Mouse (Mus musculus) intestine, embryonic 16.5 days (tissue): Measurements from ENCODE around the gene Rxfp3. TPM values are rescaled to one million over a fixed set of nuclear protein-coding genes. Genes with fewer than 3 reads are reported as not detected.
A peak's percentile ranks its signal among the peaks of the same experiment; 100 is the strongest.

Experiments
- ATAC-seq: fragments of 200-750 bp; cut with Nextera tagmentation; 2 replicates; pipeline ENCODE4 v1.8.0; 2017; ENCODE audit warnings: moderate TSS enrichment, moderate library complexity
- H3K27ac ChIP-seq: fragments of 300-500 bp; sonication (generic); 2 replicates; pipeline ENCODE4 v1.5.1; 2014; ENCODE audit warnings: mild to moderate bottlenecking, low read length
- H3K27me3 ChIP-seq: fragments of 300-500 bp; sonication (generic); replicated peaks from 2 replicates; pipeline ENCODE4 v1.6.1; 2014; ENCODE audit warnings: low read length, control low read depth, mixed read lengths; ENCODE audit not compliant: control insufficient read depth, insufficient read depth
- H3K36me3 ChIP-seq: fragments of 300-500 bp; sonication (generic); 2 replicates; pipeline ENCODE4 v1.6.1; 2014; ENCODE audit warnings: low read length, control low read depth; ENCODE audit not compliant: control insufficient read depth, insufficient read depth
- H3K4me1 ChIP-seq: fragments of 300-500 bp; sonication (generic); 2 replicates; pipeline ENCODE4 v1.6.1; 2014; ENCODE audit warnings: low read length, control low read depth, mixed read lengths; ENCODE audit not compliant: control insufficient read depth, insufficient read depth
- H3K4me2 ChIP-seq: fragments of 300-500 bp; sonication (generic); 2 replicates; pipeline ENCODE4 v1.6.1; 2014; ENCODE audit warnings: low read depth, low read length, control low read depth
- H3K4me3 ChIP-seq: fragments of 300-500 bp; sonication (generic); 2 replicates; pipeline ENCODE4 v1.5.1; 2014; ENCODE audit warnings: mild to moderate bottlenecking, low read length
- H3K9ac ChIP-seq: fragments of 300-500 bp; sonication (generic); 2 replicates; pipeline ENCODE4 v1.6.1; 2014; ENCODE audit warnings: low read depth, low read length
- H3K9me3 ChIP-seq: fragments of 300-500 bp; sonication (generic); 2 replicates; pipeline ENCODE4 v1.6.1; 2016; ENCODE audit warnings: low read length, control low read depth; ENCODE audit not compliant: control insufficient read depth
- WGBS: fragments of 180-500 bp; shearing (Covaris S2); extraction: QIAGEN DNeasy Blood & Tissue Kit; methylation state at CpG from one replicate; pipeline ENCODE4 v1.1.7; 2014; 5-methylcytosine and 5-hydroxymethylcytosine counted together
- polyA plus RNA-seq: library from polyadenylated mRNA; unstranded; fragments of >200 nt; fragmentation: Nextera tagmentation; extraction: Ambion mirVana; gene quantifications from 2 replicates; pipeline ENCODE4 v1.2.1, GENCODE M21; 2015

Rxfp3 gene
- polyA plus RNA-seq, 1 experiment from 2014 or later = not detected

DNA sequence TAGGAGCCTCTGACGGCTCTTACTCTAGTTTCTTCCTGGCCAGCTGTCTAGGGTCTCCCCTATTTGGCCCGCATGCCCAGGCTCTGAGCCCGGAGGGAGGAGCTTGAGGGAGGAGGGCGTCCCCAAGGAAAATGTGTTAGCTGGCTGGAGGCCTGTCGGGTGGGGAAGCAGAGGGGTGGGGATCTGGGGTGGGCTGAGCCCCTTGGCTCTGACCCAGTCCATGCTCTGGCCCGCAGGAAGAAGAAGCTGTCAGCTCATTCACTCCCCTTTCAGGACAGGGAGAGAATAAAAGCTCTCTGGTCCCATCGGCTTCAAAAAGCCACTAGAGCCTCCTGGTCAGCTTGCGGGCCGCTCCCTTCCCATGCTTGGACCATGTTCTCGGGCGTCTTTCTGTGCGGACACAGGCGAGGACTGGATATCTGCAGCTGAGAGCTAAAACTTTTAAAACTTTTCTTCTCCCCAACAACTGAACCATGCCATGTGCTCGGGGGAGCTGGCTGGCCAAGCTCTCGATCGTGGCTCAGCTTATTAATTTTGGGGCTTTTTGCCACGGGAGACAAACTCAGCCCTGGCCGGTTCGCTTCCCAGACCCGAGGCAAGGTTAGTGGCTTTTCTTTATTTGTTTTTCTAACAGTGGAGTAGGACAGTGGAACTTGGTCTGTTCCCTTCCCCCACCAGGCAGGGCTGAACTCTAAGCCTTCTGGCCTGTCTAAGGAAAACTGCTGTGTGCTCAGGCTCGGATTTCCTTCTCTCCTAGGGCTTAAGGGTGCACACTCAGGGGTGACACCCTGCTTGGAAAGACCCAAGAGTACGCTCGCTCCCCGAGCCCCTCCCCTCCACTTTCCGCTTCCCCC, 27.0 kb upstream of the Rxfp3 start, which contains the start of gene Adamts12:
Adamts12 (plus strand) TSS at position 233 of the 854 bp plus-strand sequence.
- no peaks in the 10 kb centered on the region for H3K36me3 ChIP-seq

GRCm38 (mm10) chr15:11064160-11064557, 26.4 kb upstream of the Rxfp3 start:
- Histone ChIP-seq H3K27me3 (no peaks in the 10 kb centered on the region), H3K4me3 (no peak overlapping the region)
- ATAC-seq = no peak

More for the DNA sequence above, 27.0 kb upstream of the Rxfp3 start, which contains the start of gene Adamts12:
- 3% methylated on average over 25 of the region's 25 CpGs for WGBS
- Histone ChIP-seq H3K4me3 (peak within 1 kb of the TSS; percentile 50), H3K4me1 (peaks cover 10% of the 10 kb centered on the region; the same call in 1 of the 2 replicates), H3K4me2 (peak within 1 kb of the TSS; percentile 75), H3K27me3 (no peaks in the 10 kb centered on the region), H3K9ac (peak within 1 kb of the TSS; percentile 69), H3K27ac (peak within 1 kb of the TSS; percentile 93), H3K9me3 (no peaks in the 10 kb centered on the region)
- peak; percentile 94 for ATAC-seq

GRCm38 (mm10) chr15:11062903-11063302, 25.1 kb upstream of the Rxfp3 start:
- no peak for ATAC-seq
- no peaks in the 10 kb centered on the region for H3K27me3 ChIP-seq
- H3K36me3 ChIP-seq = no peaks in the 10 kb centered on the region
- 90% methylated on average over 1 of the region's 1 CpGs for WGBS
- no peak overlapping the region for H3K9ac ChIP-seq
- peaks cover 10% of the 10 kb centered on the region; the same call in 1 of the 2 replicates for H3K4me1 ChIP-seq
- H3K4me3 ChIP-seq = no peak overlapping the region
- H3K9me3 ChIP-seq = no peaks in the 10 kb centered on the region
- no peak overlapping the region for H3K27ac ChIP-seq
- no peak overlapping the region for H3K4me2 ChIP-seq

More at GRCm38 (mm10) chr15:11064160-11064557, 26.4 kb upstream of the Rxfp3 start:
- no peaks in the 10 kb centered on the region for H3K36me3 ChIP-seq
- peak overlapping the region; percentile 93 for H3K27ac ChIP-seq
- H3K4me1 ChIP-seq = peaks cover 10% of the 10 kb centered on the region; the same call in 1 of the 2 replicates
- WGBS = 16% methylated on average over 2 of the region's 2 CpGs
- no peak overlapping the region for H3K4me2 ChIP-seq
- no peaks in the 10 kb centered on the region for H3K9me3 ChIP-seq
- H3K9ac ChIP-seq = no peak overlapping the region

GRCm38 (mm10) chr15:11054440-11055080, 16.8 kb upstream of the Rxfp3 start:
- H3K4me3 ChIP-seq = no peak overlapping the region
- no peaks in the 10 kb centered on the region for H3K4me1 ChIP-seq
- ATAC-seq = no peak
- WGBS = 67% methylated on average over 7 of the region's 7 CpGs
- no peak overlapping the region for H3K4me2 ChIP-seq
- H3K27ac ChIP-seq = no peak overlapping the region
- no peak overlapping the region for H3K9ac ChIP-seq
- no peaks in the 10 kb centered on the region for H3K27me3 ChIP-seq
- no peaks in the 10 kb centered on the region for H3K36me3 ChIP-seq
- H3K9me3 ChIP-seq = no peaks in the 10 kb centered on the region

DNA sequence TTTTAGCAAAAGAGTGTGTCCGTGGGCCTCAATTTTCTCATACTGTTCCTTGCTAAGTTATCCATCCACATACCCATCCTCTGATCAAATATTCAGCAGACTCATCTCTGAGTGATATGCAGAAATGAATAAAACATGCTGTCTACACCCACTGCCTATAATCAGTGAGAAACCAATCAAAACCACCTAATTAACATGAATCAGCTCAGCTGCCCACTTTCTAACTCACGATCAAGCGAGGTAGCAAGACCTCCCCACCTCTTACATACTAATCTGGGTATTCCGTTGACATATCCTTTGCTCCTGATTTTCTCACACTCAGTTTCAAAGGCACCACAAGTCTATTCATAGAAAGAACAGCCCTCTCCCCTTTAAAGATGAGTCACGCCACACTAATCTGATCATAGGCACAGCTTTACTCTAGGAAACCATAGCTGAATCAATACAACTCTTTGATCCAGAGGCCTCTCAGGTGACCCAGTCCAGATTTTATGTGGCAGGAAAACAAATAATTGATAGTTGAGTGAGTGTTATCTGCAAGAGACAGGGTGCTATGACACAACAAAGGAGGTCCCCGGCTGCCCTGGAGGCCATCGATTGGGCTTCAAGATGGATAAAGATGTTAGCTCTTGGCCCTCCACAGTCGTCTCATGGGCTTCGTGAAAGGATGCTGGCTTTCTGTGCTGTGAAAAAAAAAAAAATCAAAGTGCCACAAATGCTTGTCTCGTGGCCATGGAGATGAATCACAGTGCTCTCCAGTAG, 16.1 kb upstream of the Rxfp3 start:
- 62% methylated on average over 10 of the region's 10 CpGs for WGBS
- ATAC-seq = no peak

DNA sequence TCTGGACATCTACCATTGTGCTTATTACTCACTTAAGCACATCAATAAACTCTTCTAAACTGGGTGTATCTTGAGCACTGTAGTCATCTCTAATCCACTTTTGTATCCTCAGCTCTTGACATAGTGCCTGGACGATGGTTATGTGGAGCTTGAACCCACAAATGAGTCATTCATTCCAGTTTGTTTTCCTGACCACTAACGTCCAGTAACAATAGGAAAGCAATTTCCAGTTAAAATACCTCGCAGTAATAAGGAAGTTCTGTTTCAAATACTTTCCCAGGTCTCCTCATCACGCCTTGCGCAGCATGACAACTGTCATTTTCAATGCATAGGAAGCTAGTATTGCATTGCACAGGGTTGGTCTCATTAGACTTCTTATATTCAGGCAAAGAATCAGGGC, 5.0 kb upstream of the Rxfp3 start:
- Histone ChIP-seq H3K4me1 (no peaks in the 10 kb centered on the region), H3K27me3 (peaks cover 4% of the 10 kb centered on the region; the same call in 1 of the 2 replicates), H3K4me3 (no peak overlapping the region), H3K27ac (no peak overlapping the region), H3K4me2 (no peak overlapping the region), H3K9ac (no peak overlapping the region), H3K9me3 (no peaks in the 10 kb centered on the region), H3K36me3 (no peaks in the 10 kb centered on the region)
- ATAC-seq = no peak
- WGBS = 74% methylated on average over 5 of the region's 5 CpGs

More for the DNA sequence above, 16.1 kb upstream of the Rxfp3 start:
- Histone ChIP-seq H3K27me3 (no peaks in the 10 kb centered on the region), H3K27ac (no peak overlapping the region), H3K4me1 (no peaks in the 10 kb centered on the region), H3K4me3 (no peak overlapping the region), H3K4me2 (no peak overlapping the region), H3K9ac (no peak overlapping the region), H3K36me3 (no peaks in the 10 kb centered on the region), H3K9me3 (no peaks in the 10 kb centered on the region)

GRCm38 (mm10) chr15:11041229-11041628, 3.4 kb upstream of the Rxfp3 start:
- no peak overlapping the region for H3K4me2 ChIP-seq
- ATAC-seq = no peak
- H3K27me3 ChIP-seq = peaks cover 20% of the 10 kb centered on the region
- H3K27ac ChIP-seq = no peak overlapping the region
- H3K36me3 ChIP-seq = no peaks in the 10 kb centered on the region
- no peaks in the 10 kb centered on the region for H3K9me3 ChIP-seq
- WGBS = 85% methylated on average over 2 of the region's 2 CpGs
- no peak overlapping the region for H3K9ac ChIP-seq
- H3K4me3 ChIP-seq = no peak overlapping the region
- peaks cover 14% of the 10 kb centered on the region for H3K4me1 ChIP-seq

DNA sequence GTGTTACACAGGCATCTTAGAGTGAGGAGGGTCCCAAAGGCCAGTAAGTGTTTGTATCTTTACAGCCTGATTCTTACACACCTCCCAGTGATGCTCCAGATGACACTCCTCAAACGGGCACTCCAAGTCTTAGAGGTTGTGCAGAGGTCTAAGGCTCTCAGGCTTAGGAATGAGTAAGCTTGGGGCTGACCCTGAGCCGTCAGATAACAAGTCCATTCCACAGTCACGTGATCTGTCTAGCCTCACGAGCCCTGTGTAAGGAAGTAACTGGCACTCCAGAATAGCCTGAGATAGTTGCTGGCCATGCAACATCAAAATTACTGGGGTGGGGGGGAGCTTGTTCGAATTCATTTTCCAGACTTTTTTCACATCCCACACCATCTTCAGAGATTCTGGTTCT, 2.3 kb upstream of the Rxfp3 start:
- no peak overlapping the region for H3K9ac ChIP-seq
- H3K27ac ChIP-seq = no peak overlapping the region
- H3K4me2 ChIP-seq = no peak overlapping the region
- no peaks in the 10 kb centered on the region for H3K9me3 ChIP-seq
- peaks cover 32% of the 10 kb centered on the region for H3K27me3 ChIP-seq
- H3K4me1 ChIP-seq = peaks cover 20% of the 10 kb centered on the region
- peak; percentile 58 for ATAC-seq
- H3K4me3 ChIP-seq = no peak overlapping the region
- 38% methylated on average over 5 of the region's 5 CpGs for WGBS
- no peaks in the 10 kb centered on the region for H3K36me3 ChIP-seq

DNA sequence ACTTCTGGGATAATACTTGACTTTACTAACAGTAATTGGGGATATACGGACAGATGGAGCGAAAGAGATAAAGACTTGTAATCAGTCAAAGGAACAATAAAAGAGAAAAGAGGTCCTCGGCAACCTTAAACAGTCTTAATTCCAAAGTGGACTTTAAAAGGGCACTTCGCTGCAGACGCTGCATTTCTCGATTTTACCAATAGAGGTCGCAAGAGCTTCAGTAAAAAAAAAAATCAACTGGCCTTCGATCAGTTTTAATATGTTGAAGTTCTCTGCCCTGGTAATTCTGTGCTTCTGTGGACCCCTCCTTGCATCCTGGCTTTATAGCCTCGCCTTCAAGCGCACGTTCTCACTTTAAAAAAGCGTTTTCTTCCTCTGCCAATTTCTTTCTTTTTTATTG, 685 bp upstream of the Rxfp3 start:
- H3K27ac ChIP-seq = no peak overlapping the region
- no peaks in the 10 kb centered on the region for H3K36me3 ChIP-seq
- whole genome bisulfite sequencing = 3% methylated on average over 12 of the region's 12 CpGs
- no peak for ATAC-seq
- no peak overlapping the region for H3K4me3 ChIP-seq
- H3K4me2 ChIP-seq = no peak overlapping the region
- H3K9me3 ChIP-seq = no peaks in the 10 kb centered on the region
- no peak overlapping the region for H3K9ac ChIP-seq
- H3K4me1 ChIP-seq = peaks cover 20% of the 10 kb centered on the region
- H3K27me3 ChIP-seq = peaks cover 37% of the 10 kb centered on the region
